Mouse (Mus musculus) neutrophil, adult 5-6 weeks (primary cell): ENCODE measurements at regions not wholly inside any gene's neighbourhood (a gene's known extent, or its start where the extent isn't known, plus 50 kb on each side); places are given as distances from the start of the nearest gene placed in this dataset.

ENCODE experiments used
- ATAC-seq: fragments of 151-379, 151-347 bp; 2 replicates; pipeline ENCODE4 v1.8.0; 2017; ENCODE audit warnings: mild to moderate bottlenecking, moderate TSS enrichment; ENCODE audit not compliant: insufficient number of reproducible peaks, poor library complexity, low FRiP score, severe bottlenecking; ENCODE audit errors: extremely low read depth

DNA sequence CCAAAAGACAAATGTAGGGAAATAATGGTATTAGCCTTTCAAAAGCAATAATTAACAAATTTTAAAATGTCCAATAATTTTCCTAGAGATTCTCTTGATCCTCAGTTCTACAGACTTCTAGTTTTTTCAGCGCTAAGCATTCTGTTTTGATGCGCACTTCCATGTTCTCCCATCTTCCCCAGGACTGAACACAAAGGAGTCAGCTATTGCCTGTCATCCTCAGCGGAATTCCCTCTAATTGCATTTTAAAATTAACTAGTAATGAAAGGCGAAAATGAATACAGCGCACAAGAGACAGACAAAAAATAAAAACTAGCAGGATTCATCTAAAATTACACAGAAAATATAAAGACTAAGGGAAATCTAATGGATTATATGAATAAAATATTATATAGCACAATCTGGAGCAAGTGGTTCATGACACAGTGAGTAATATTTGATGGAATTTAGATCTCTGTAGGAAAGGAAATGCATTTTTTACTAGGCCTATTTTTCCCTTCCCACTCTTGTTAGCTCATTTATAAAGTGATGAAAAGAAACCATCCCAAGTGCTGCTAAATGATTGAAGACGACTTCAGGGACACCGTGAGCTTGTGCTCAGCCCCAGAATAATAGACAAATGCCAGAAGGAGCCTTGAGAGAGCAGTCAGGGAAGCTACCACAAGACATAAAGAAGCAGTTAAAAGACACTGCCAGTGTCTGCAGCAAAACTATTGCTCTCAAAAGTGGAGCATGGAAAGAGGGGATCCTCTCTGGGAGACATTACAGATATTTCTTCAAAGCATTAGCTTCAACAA, 79.0 kb upstream of the Arsj start:
- ATAC-seq: no peak

DNA sequence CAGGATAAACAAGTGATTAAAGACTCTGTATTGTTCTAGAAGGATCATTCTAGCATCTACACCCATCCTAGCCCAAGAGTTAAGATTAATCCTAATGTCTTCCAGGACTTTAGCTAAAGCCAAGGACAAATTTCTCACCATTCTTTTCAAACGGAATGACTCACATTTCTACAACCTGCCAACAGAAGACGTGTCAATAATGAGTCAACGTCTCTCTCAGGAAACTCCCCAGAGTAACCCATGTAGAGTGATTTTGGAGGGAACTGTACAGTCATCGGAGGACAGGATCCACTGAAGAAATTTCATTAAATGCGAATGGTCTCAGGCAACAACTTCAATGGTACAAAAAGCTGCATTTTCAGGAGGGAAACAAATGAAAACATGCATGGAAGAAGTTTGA, 71.2 kb upstream of the Arsj start:
- no peak for ATAC-seq

- no peak for ATAC-seq
These were observed 70.7 kb upstream of the Arsj start for GRCm38 (mm10) chr3:126292830-126293229.

GRCm38 (mm10) chr3:126293645-126294044, 69.8 kb upstream of the Arsj start:
- no peak for ATAC-seq

DNA sequence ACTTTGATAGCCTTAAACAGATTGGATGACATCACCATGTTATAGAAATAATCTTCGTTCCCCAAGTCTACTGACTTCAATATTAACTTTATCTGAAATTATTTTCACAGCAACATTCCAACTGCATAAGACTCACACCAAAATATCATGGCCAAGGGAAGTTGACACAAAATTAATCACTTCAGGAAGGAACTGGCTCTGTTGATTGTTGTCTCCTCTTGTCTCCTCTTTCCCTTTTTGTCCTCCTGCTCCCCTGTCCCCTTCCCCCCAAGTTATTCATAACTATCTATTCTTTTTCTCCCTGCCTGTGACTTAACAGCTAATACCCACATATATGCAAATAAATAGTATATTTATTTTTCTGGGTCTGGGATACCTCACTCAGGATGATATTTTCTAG, 67.6 kb upstream of the Arsj start:
- no peak for ATAC-seq

DNA sequence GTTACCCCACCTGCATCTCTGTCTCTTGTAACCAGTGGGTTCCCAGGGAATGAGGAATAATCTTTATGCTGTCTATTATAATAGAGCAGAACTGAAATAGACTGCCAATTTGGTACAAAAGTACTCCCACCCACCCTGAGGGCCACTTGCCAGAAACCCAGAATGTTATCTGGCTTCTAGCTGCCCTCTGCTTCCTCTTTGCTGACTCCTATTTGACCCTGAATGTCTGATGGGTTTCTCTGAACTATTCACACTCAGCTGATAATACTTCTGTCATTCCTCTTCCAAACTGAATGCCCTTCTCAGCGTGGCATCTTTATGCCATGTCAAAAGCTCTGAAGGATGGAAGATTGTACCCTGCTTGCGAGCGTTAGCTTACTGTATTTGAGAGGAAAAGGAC, 64.2 kb upstream of the Arsj start:
- ATAC-seq: no peak

DNA sequence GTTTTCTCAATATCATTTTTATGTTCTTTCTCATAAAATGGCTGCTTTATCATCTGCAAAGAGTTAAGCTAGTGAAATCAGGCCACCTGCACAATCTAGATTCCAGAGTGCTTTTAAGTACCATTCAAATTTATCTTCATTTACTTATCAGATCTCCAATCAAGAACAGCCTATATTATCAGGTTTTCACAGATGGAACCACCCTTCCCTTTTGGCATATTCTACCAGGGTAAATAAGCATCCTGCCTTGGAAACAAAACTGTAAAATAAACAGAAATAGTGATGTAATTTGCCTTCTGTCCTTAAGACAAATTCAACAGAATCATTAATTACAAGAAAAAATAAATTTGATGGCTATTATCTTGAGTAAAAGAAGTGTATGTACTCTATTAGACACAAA, 55.2 kb upstream of the Arsj start:
- ATAC-seq: no peak
